Mouse (Mus musculus) left cerebral cortex, adult 8-10 months (tissue): ENCODE data around the gene Ptgdr. TPM values are rescaled to one million over a fixed set of nuclear protein-coding genes. Genes with fewer than 3 reads are reported as not detected.
"Not testable (repeated sequence)": the region's sequence is repeated elsewhere in the genome, so short reads cannot be mapped to it uniquely, and the experiment has no call there.

Experiments used
- DNase-seq, 2 experiments: peaks; one replicate each; pipeline ENCODE4 v3.0.0; 2022; ENCODE audit warnings: low spot score in 2 of 2
- total RNA-seq, 4 experiments: library from RNA; stranded (reverse); gene quantifications; 2 replicates each; pipeline ENCODE4 v1.2.4; 2022

The Ptgdr gene
- 1 to 10 TPM in 1 of 4 experiments, under 1 TPM in 3; 0.58 to 1.2 (median 0.82) TPM for total RNA-seq

GRCm38 (mm10) chr14:44858868-44859613, at the start of gene Ptgdr:
Gene Ptgdr, minus strand, starts transcription at chr14:44859375.
- DNase-seq = no peak

GRCm38 (mm10) chr14:44907774-44908173, 48.6 kb upstream of the Ptgdr start:
- no peak for DNase-seq

- DNase-seq = no peak
Measured at GRCm38 (mm10) chr14:44904199-44904598, 45.0 kb upstream of the Ptgdr start.

DNA sequence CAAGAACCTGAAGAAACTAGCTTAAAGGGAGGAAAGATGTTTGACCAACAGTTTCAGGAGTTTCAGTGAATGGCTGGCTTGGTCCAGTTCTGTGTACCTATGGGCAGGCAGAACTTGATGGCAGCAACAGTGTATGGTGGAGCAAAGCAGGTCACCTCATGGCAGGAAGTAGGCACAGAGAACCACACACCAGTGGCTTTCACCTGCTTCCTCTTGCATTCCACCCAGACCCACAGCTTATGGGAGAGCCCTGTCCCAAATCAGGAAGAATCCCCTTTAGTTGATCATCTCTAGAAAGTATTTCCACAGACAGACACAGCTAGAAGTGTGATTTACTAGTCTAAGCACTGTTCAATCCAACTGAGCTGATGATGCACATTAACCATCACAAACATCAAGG, 42.6 kb upstream of the Ptgdr start:
- DNase-seq = not testable (repeated sequence)

GRCm38 (mm10) chr14:44891387-44892132, 32.4 kb upstream of the Ptgdr start:
- DNase-seq = no peak

DNA sequence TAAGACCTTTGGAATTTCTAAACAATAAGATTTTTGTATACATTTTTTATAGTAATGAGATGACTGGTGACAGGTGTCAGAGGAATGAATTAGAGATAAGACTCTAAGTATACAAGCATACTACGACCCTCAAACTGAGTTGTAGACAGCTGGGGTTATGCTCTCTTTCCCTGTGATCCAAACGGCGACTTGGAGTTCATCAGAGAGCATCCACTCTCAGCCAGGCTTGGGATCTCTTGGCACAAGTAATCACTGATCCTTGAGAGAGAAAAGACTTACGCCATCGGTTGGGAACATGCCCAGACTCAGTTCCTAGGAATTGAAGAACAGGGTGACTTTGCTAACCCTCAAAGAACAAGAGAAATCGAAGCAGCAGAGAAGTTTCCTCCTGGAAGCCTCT, 10.5 kb upstream of the Ptgdr start:
- no peak for DNase-seq

GRCm38 (mm10) chr14:44865661-44866060, 6.5 kb upstream of the Ptgdr start:
- no peak for DNase-seq

- no peak for DNase-seq
Measured at GRCm38 (mm10) chr14:44863086-44863485, 3.9 kb upstream of the Ptgdr start.

- no peak for DNase-seq
Measured at GRCm38 (mm10) chr14:44861161-44861560, 2.0 kb upstream of the Ptgdr start.

- DNase-seq = no peak
Measured at GRCm38 (mm10) chr14:44858372-44858771, 803 bp downstream of the Ptgdr start.

DNA sequence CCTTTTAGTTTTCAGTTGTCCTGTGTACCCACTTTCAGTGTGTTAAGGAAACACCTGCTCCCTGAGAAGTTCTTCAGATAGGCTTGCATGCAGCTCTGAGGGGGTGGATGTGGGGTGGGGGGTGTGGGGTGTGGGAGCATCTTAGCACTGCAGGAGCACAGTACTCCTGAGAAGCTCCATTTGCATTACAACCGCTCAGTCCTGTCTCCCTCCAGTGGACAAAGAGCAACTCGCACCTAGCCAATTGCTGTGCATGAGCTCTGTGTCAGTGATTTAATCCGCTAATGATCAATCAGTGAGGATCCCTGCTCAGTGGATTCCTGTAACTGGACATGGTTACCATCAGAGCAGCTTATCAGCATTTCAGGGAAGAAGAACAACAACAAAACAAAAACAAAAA, 8.5 kb downstream of the Ptgdr start:
- DNase-seq = not testable (repeated sequence)

GRCm38 (mm10) chr14:44847740-44848139, 11.4 kb downstream of the Ptgdr start:
- DNase-seq = no peak

GRCm38 (mm10) chr14:44846558-44847263, 12.5 kb downstream of the Ptgdr start:
- no peak for DNase-seq

DNA sequence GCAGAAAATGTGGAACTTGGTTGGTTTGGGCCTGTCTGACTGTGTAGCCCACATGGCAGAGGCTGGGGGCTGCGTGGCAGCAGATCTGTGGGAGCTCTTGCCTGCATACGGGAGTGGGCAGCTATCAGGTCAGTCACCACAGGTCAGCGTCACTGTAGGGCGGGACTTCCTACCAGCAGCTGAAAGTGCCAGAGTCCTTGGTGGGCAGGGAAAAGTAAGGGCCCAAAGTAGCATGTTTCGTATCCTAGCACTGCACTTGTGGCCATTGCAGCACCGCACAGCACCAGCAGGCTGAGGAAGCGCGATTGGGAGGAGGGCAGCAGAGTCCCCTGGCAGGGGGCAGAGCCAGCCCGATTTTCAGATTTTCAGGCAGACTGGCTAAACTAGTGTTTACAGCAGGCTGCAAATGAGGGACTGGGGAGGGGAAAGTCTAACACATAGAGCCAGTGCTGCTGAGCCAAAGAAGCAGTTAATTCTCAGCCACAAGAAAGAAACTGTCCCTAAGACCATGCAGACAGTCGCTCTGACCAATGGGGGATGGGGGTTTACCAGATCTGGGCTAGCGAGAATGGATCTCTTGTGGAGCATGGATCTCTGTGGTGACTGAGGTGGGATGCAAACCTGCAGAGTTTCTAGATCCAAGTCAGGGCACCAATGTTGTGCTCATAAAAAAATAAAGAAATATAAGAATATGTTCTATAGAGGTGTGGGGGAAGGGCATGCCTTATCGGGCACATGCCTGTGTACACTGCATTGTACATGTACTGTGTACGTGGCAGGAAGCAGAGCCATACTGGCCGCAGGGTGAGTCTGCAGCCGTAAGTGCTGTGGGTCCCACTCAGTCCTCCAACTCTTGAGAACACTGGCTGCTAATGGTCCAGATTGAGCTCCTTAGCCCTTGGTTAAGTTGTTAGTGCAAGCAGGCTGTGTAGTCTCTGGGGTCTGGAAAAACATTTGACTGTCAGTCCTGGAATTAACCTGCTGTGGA, 15.1 kb downstream of the Ptgdr start:
- no peak for DNase-seq

- DNase-seq = no peak
Measured at GRCm38 (mm10) chr14:44838685-44839084, 20.5 kb downstream of the Ptgdr start.

- DNase-seq = no peak
Measured at GRCm38 (mm10) chr14:44835132-44835531, 24.0 kb downstream of the Ptgdr start.

DNA sequence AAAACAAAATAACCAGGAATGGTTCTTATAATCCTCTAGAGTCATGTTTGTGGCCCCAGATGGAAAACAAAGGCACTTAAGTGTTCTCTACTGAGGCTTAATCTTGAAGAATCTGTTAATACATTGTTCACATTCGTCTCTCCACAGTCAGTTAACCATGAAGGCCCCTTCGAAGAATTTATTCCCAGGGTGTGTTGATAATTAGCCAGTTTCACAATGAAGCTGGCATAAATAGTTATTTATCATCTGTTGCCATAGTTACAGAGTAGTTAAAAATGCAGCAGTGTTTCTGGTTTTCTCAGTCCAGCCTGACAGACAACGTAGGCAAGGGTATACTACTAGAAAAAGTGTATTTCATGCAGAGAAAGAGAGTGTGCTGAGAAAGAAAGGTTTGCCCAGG, 25.0 kb downstream of the Ptgdr start:
- not testable (repeated sequence) for DNase-seq

GRCm38 (mm10) chr14:44833096-44833495, 26.1 kb downstream of the Ptgdr start:
- not testable (repeated sequence) for DNase-seq

- no peak for DNase-seq
Measured at GRCm38 (mm10) chr14:44827736-44828135, 31.4 kb downstream of the Ptgdr start.

DNA sequence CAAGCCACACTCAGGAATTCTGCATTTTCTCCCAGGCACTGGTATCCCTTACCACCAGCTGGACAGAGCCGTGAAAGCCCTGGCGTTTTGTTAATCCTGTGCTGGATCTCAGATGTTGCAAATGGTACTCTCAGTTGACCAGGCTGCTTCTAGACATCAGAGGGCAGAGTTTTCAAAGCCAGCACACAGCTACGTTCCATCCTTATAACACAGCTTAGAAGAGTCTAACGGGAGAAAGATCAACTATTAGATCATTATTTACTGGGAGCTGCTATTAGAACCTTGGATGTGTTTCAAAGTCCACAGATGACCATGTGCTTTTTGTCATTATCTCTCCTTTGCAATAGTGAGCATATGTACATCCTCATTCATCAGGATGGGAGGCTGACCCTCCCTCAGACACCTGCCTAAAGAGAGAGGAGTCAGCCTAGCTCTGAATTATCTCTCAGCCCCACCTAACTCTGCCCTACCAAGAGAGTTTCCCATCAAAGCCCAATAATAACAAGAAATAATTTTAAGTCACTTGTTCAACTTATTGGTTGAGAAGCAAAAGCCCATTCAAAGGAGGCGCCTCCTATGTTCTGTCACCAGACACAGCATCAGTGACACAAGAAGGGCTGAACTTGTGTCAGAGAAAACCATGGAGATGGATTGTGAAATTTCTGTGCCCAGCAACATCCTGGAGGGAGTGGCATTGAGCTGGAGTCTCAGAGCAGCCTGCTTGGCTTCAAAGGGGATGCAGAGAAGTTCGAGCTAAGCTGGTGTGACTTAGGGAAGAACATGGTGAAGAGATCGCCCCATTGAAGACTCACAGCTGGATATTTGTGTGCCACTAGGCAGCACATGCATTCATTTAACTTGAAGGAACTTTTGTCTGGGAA, 37.8 kb downstream of the Ptgdr start:
- DNase-seq = no peak
